Mouse (Mus musculus) retina, adult 2 months (tissue): ENCODE data around the gene Cntnap5c.

Experiments
- DNase-seq: peaks from one replicate; pipeline ENCODE4 v3.0.0-alpha.2; 2012; ENCODE audit warnings: low read depth, low spot score

Gene Cntnap5c

GRCm38 (mm10) chr17:58003322-58003721 is 234.0 kb downstream of the Cntnap5c start:
- no peak for DNase-seq

GRCm38 (mm10) chr17:58004491-58004890 is 235.1 kb downstream of the Cntnap5c start:
- DNase-seq, result no peak

GRCm38 (mm10) chr17:58041178-58041577 is 271.8 kb downstream of the Cntnap5c start:
- no peak for DNase-seq

- no peak for DNase-seq
Observed at GRCm38 (mm10) chr17:58045149-58045548, 275.8 kb downstream of the Cntnap5c start.

GRCm38 (mm10) chr17:58069912-58070311 is 300.5 kb downstream of the Cntnap5c start:
- no peak for DNase-seq

- no peak for DNase-seq
Observed at GRCm38 (mm10) chr17:58082676-58083075, 313.3 kb downstream of the Cntnap5c start.

GRCm38 (mm10) chr17:58104505-58104904 is 335.1 kb downstream of the Cntnap5c start:
- DNase-seq, result no peak

GRCm38 (mm10) chr17:58107901-58108300 is 338.5 kb downstream of the Cntnap5c start:
- DNase-seq, result no peak

GRCm38 (mm10) chr17:58108335-58108734 is 339.0 kb downstream of the Cntnap5c start:
- DNase-seq, result no peak

- no peak for DNase-seq
Observed at GRCm38 (mm10) chr17:58187171-58187570, 417.8 kb downstream of the Cntnap5c start.

GRCm38 (mm10) chr17:58201148-58201547 is 431.8 kb downstream of the Cntnap5c start:
- no peak for DNase-seq

- no peak for DNase-seq
Observed at GRCm38 (mm10) chr17:58268058-58268457, 498.7 kb downstream of the Cntnap5c start.

- DNase-seq, result no peak
Observed at GRCm38 (mm10) chr17:58351310-58351709, 581.9 kb downstream of the Cntnap5c start.

GRCm38 (mm10) chr17:58356224-58356623 is 586.9 kb downstream of the Cntnap5c start:
- DNase-seq, result no peak

GRCm38 (mm10) chr17:58363582-58364267 is 594.4 kb downstream of the Cntnap5c start:
- no peak for DNase-seq

GRCm38 (mm10) chr17:58370089-58370488 is 600.7 kb downstream of the Cntnap5c start:
- no peak for DNase-seq

GRCm38 (mm10) chr17:58407769-58408168 is 638.4 kb downstream of the Cntnap5c start:
- no peak for DNase-seq

- DNase-seq, result no peak
Observed at GRCm38 (mm10) chr17:58408756-58409155, 639.4 kb downstream of the Cntnap5c start.

GRCm38 (mm10) chr17:58437443-58437842 is 668.1 kb downstream of the Cntnap5c start:
- no peak for DNase-seq
